ENCODE assay signal across 8 mouse cellular contexts in the genomic region with DNA sequence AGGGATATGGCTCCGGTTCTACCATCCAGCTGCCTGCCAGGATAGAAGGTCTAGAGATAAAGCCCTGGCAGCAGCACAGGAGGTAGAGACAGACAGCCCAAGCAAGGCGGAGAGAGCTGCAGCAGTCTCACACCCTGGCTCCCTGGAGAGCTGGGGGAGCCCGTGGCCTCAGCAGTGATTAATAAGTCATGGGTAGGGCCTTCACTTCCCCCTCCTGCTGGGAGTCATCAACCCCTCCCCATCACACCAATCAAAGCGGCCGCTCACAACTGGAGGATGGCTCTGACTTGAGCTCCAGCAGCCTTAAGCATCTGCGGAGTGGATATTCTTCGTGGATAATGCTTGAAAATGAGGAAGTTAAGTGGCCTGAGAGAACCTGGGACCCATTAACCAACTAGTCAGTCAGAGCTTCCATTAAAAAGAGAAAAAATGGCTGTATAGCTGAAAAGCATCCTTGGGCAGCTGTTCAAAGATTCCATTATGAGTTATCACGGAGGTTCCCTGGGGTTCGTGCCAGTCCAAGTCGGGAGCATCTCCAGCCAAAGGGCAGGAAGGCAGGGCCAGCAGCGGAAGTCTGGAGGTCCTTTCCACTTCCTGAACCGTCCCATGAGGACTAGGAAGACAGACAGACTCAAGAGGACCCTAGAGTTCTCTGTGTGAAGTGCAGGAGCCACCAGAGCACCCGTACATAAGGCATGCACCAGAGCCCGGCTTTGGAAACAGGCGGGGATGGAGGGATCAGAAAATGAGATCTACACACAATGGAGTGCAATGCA. TPM values are rescaled to one million over a fixed set of nuclear protein-coding genes. Genes with fewer than 3 reads are reported as not detected.
DNase-seq lines count a peak whose midpoint lies in the region; ATAC-seq lines count a peak whose summit lies in the region.

No protein-coding gene starts in this region.

- H3K27ac ChIP-seq in midbrain, embryonic 10.5 days (replicated peaks) = peak overlapping the region; percentile 67
- no peak overlapping the region for H3K27ac ChIP-seq in midbrain, embryonic 15.5 days
- 0 out of 2 replicates have a peak overlapping the region, but pooled peaks have one; percentile 24 for H3K27ac ChIP-seq in embryonic facial prominence, embryonic 15.5 days (replicated peaks)
- peak overlapping the region; percentile 56 for H3K27ac ChIP-seq in hindbrain, embryonic 12.5 days

- H3K9ac ChIP-seq in midbrain, embryonic 15.5 days = no peak overlapping the region
- no peak overlapping the region for H3K9ac ChIP-seq in embryonic facial prominence, embryonic 15.5 days
- no peak overlapping the region for H3K9ac ChIP-seq in hindbrain, embryonic 12.5 days

- H3K9me3 ChIP-seq in midbrain, embryonic 10.5 days (replicated peaks) = no peaks in the 10 kb centered on the region
- no peaks in the 10 kb centered on the region for H3K9me3 ChIP-seq in midbrain, embryonic 15.5 days
- H3K9me3 ChIP-seq in embryonic facial prominence, embryonic 15.5 days (replicated peaks) = no peaks in the 10 kb centered on the region
- no peaks in the 10 kb centered on the region for H3K9me3 ChIP-seq in hindbrain, embryonic 12.5 days (replicated peaks)

- DNase-seq in midbrain, embryonic 10.5 days (ENCODE audit: low spot score) = no peak
- DNase-seq in lung, postnatal 10 days = peak; percentile 71
- no peak for DNase-seq in thymus, postnatal 0 days (ENCODE audit: low spot score)
- DNase-seq in frontal cortex, adult 2 months (ENCODE audit: extremely low spot score in 1 of 2, low spot score in 1 of 2) = no peak

- no peak overlapping the region for H3K4me3 ChIP-seq in midbrain, embryonic 10.5 days
- H3K4me3 ChIP-seq in midbrain, embryonic 15.5 days = no peak overlapping the region
- H3K4me3 ChIP-seq in embryonic facial prominence, embryonic 15.5 days (replicated peaks) = no peak overlapping the region
- no peak overlapping the region for H3K4me3 ChIP-seq in hindbrain, embryonic 12.5 days

- no peak for ATAC-seq in midbrain, embryonic 15.5 days (replicated peaks)
- ATAC-seq in embryonic facial prominence, embryonic 15.5 days (ENCODE audit: insufficient number of reproducible peaks, low FRiP score, low TSS enrichment, low read depth) = 0 out of 2 replicates have a peak, but pooled peaks have one; percentile 24
- ATAC-seq in hindbrain, embryonic 12.5 days (ENCODE audit: low FRiP score) = peak; percentile 69
- ATAC-seq in erythroid progenitor cell, adult 5-6 weeks (replicated peaks; ENCODE audit: low FRiP score, poor library complexity, severe bottlenecking) = no peak

- peaks cover 32% of the 10 kb centered on the region for H3K4me1 ChIP-seq in midbrain, embryonic 10.5 days
- H3K4me1 ChIP-seq in midbrain, embryonic 15.5 days = peaks cover 14% of the 10 kb centered on the region
- H3K4me1 ChIP-seq in embryonic facial prominence, embryonic 15.5 days = peaks cover 15% of the 10 kb centered on the region
- H3K4me1 ChIP-seq in hindbrain, embryonic 12.5 days = peaks cover 40% of the 10 kb centered on the region

- 58% methylated on average over 15 of the region's 15 CpGs for WGBS in midbrain, embryonic 10.5 days
- WGBS in midbrain, embryonic 15.5 days = 43% methylated on average over 15 of the region's 15 CpGs
- 45% methylated on average over 15 of the region's 15 CpGs for WGBS in embryonic facial prominence, embryonic 15.5 days
- 38% methylated on average over 15 of the region's 15 CpGs for WGBS in hindbrain, embryonic 12.5 days

- no peak overlapping the region for H3K4me2 ChIP-seq in midbrain, embryonic 15.5 days
- no peak overlapping the region for H3K4me2 ChIP-seq in embryonic facial prominence, embryonic 15.5 days (replicated peaks)
- peak overlapping the region; percentile 12; the same call in 1 of the 2 replicates for H3K4me2 ChIP-seq in hindbrain, embryonic 12.5 days (replicated peaks)

- H3K27me3 ChIP-seq in midbrain, embryonic 10.5 days (ENCODE audit: low read depth, poor library complexity, severe bottlenecking) = no peaks in the 10 kb centered on the region
- H3K27me3 ChIP-seq in midbrain, embryonic 15.5 days (replicated peaks) = no peaks in the 10 kb centered on the region
- no peaks in the 10 kb centered on the region for H3K27me3 ChIP-seq in embryonic facial prominence, embryonic 15.5 days
- H3K27me3 ChIP-seq in hindbrain, embryonic 12.5 days = no peaks in the 10 kb centered on the region

- peaks cover 26% of the 10 kb centered on the region for H3K36me3 ChIP-seq in midbrain, embryonic 10.5 days
- H3K36me3 ChIP-seq in midbrain, embryonic 15.5 days (replicated peaks) = no peaks in the 10 kb centered on the region
- H3K36me3 ChIP-seq in embryonic facial prominence, embryonic 15.5 days = 0 out of 2 replicates have a peak, but pooled peaks cover 4% of the 10 kb centered on the region
- 0 out of 2 replicates have a peak, but pooled peaks cover under 1% of the 10 kb centered on the region for H3K36me3 ChIP-seq in hindbrain, embryonic 12.5 days

RNA-seq across cellular contexts. Expression of gene Ldlrad3, which starts 19.4 kb away (rescaled TPM):
- 55.8 and 64.8 TPM in 2 replicates for polyA plus RNA-seq in midbrain, embryonic 10.5 days (2016; fragmentation: Nextera tagmentation; extraction: Ambion mirVana)
- 29.6 and 31.2 TPM in 2 replicates for polyA plus RNA-seq in midbrain, embryonic 15.5 days (2015; fragmentation: Nextera tagmentation; extraction: Ambion mirVana)
- 52.3 and 59.9 TPM in 2 replicates for polyA plus RNA-seq in embryonic facial prominence, embryonic 15.5 days (2015; fragmentation: Nextera tagmentation; extraction: Ambion mirVana)
- 54.9 and 58.4 TPM in 2 replicates for polyA plus RNA-seq in hindbrain, embryonic 12.5 days (2016; fragmentation: Nextera tagmentation; extraction: Ambion mirVana)
- polyA plus RNA-seq in thymus, postnatal 0 days (2015; fragmentation: Nextera tagmentation; extraction: Ambion mirVana) = 10.3 and 13.6 TPM in 2 replicates
- 11.0 and 12.1 TPM in 2 replicates for polyA plus RNA-seq in frontal cortex, adult 2 months (2012; rRNA removed)
- total RNA-seq in erythroid progenitor cell, adult 5-6 weeks (2015; ENCODE audit: low replicate concordance) = 2.9 and 8.8 TPM in 2 replicates
- total RNA-seq in erythroid progenitor cell, adult 5-6 weeks (2017; ENCODE audit: low replicate concordance) = 0.39 and 2.2 TPM in 2 replicates

Comparison
In these comparisons a context has a peak if more than half of its experiments do, and no peak if none do; other contexts are left out.
1. ATAC-seq: peak in embryonic facial prominence, embryonic 15.5 days (single experiment) and hindbrain, embryonic 12.5 days (single experiment); none in midbrain, embryonic 15.5 days (single experiment) and erythroid progenitor cell, adult 5-6 weeks (single experiment).